Mouse (Mus musculus) cortical plate, adult 2 months (tissue): ENCODE measurements at regions not wholly inside any gene's neighbourhood (a gene's known extent, or its start where the extent isn't known, plus 50 kb on each side); places are given as distances from the start of the nearest gene placed in this dataset.
A peak's percentile ranks its signal among the peaks of the same experiment; 100 is the strongest.
"Not testable (repeated sequence)": the region's sequence is repeated elsewhere in the genome, so short reads cannot be mapped to it uniquely, and the experiment has no call there.

ENCODE experiments used
- H3K27ac ChIP-seq: fragments of 200-500 bp; 2 replicates; pipeline ENCODE4 v1.5.1; 2012; ENCODE audit warnings: low read length, control low read depth, inconsistent platforms; ENCODE audit not compliant: insufficient read depth
- H3K4me1 ChIP-seq: fragments of 200-500 bp; 2 replicates; pipeline ENCODE4 v1.6.1; 2011; ENCODE audit warnings: low read length; ENCODE audit not compliant: control insufficient read depth, insufficient read depth
- H3K4me3 ChIP-seq: fragments of 200-500 bp; 2 replicates; pipeline ENCODE4 v1.5.1; 2011; ENCODE audit warnings: mild to moderate bottlenecking, low read length, control low read depth; ENCODE audit not compliant: insufficient read depth
- CTCF ChIP-seq: fragments of 200-500 bp; IDR thresholded peaks from 2 replicates; pipeline ENCODE4 v1.5.1; 2011; ENCODE audit warnings: mild to moderate bottlenecking, control low read depth, low read length; ENCODE audit not compliant: insufficient read depth; ENCODE audit errors: extremely low read depth
- POLR2A ChIP-seq: fragments of 200-500 bp; IDR thresholded peaks from 2 replicates; pipeline ENCODE4 v1.6.1; 2011; ENCODE audit warnings: mild to moderate bottlenecking, low read length, control low read depth; ENCODE audit not compliant: insufficient read depth; ENCODE audit errors: extremely low read depth

- H3K27ac ChIP-seq: no peak overlapping the region
- H3K4me1 ChIP-seq: no peaks in the 10 kb centered on the region
- no peak overlapping the region for H3K4me3 ChIP-seq
- TF ChIP-seq CTCF: no peak
- no peak for TF ChIP-seq POLR2A
These were observed 124.9 kb upstream of the A430005L14Rik start for GRCm38 (mm10) chr4:153832151-153832550.

DNA sequence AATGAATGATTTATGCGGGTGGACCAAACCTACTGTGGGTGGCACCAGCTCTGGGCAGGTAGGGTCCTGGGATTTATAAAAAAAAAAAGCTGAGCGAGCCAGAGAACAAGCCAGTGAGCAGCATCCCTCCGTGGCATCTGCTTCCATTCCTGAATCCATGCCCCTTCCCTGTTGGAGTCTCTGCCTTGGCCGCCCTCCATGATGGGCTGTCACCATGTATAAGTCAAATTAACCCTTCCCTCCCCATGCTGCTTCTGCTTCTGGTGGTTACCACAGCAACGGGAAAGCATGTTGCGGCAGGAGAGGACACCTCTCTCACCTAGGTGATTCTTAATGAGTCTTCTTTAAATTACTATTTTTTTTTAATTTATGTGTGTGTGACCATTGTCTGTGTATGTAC, 112.3 kb upstream of the A430005L14Rik start:
- Histone ChIP-seq H3K4me1 (no peaks in the 10 kb centered on the region), H3K4me3 (no peak overlapping the region), H3K27ac (no peak overlapping the region)
- TF ChIP-seq POLR2A (no peak), CTCF (no peak)

GRCm38 (mm10) chr4:153848274-153848673, 108.8 kb upstream of the A430005L14Rik start:
- TF ChIP-seq POLR2A (no peak), CTCF (peak; percentile 15; the same call in 1 of the 2 replicates)
- H3K27ac ChIP-seq: no peak overlapping the region
- no peaks in the 10 kb centered on the region for H3K4me1 ChIP-seq
- H3K4me3 ChIP-seq: no peak overlapping the region

- no peak for TF ChIP-seq POLR2A
- TF ChIP-seq CTCF: no peak
- Histone ChIP-seq H3K27ac (no peak overlapping the region), H3K4me1 (no peaks in the 10 kb centered on the region)
These were observed 106.9 kb upstream of the A430005L14Rik start for GRCm38 (mm10) chr4:153850186-153850585.

GRCm38 (mm10) chr4:153854084-153854747, 102.8 kb upstream of the A430005L14Rik start:
- Histone ChIP-seq H3K27ac (no peak overlapping the region), H3K4me1 (no peaks in the 10 kb centered on the region), H3K4me3 (no peak overlapping the region)
- TF ChIP-seq POLR2A: no peak
- no peak for TF ChIP-seq CTCF

More at GRCm38 (mm10) chr4:153850186-153850585, 106.9 kb upstream of the A430005L14Rik start:
- H3K4me3 ChIP-seq: no peak overlapping the region

DNA sequence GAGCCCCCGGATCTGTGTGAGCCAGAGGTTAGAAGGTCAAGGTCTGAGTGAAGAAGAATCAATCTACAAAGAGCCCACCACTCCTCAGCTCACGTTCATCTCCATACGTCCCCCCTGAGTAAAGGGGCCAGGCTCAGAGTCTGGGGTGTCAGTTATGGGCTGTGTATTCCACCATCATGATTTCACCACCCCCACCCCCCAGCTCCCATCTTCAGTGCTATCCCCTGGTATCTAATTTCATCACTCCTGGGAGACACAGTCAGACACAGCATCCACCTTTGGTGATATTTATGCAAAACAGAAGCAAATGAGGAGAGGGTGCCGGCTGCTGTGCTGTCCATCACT, 102.3 kb upstream of the A430005L14Rik start:
- Histone ChIP-seq H3K27ac (no peak overlapping the region), H3K4me1 (no peaks in the 10 kb centered on the region), H3K4me3 (no peak overlapping the region)
- TF ChIP-seq CTCF: no peak
- no peak for TF ChIP-seq POLR2A

DNA sequence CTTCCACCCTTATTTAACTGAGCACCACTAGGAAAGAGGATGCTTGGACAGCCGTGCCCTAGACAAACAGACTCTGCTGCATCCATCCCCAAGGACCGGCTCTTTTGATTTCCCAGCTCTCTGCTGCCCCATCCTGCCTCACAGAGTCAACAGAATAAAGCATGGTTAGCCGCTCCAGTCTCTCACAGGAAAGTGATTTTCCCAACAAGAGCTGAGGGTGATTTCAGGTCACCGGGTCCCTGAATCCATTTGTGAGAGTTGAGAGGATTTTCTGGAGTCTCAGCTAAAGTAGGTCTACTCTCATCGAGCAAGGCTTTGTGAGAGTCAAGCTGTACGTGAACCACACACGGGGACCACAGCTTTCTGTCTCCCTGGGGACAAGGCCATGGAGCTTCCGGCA, 95.6 kb upstream of the A430005L14Rik start:
- 0 out of 2 replicates have a peak, but pooled peaks have one; percentile 1 for TF ChIP-seq CTCF
- TF ChIP-seq POLR2A: no peak
- Histone ChIP-seq H3K27ac (no peak overlapping the region), H3K4me1 (no peaks in the 10 kb centered on the region), H3K4me3 (no peak overlapping the region)

DNA sequence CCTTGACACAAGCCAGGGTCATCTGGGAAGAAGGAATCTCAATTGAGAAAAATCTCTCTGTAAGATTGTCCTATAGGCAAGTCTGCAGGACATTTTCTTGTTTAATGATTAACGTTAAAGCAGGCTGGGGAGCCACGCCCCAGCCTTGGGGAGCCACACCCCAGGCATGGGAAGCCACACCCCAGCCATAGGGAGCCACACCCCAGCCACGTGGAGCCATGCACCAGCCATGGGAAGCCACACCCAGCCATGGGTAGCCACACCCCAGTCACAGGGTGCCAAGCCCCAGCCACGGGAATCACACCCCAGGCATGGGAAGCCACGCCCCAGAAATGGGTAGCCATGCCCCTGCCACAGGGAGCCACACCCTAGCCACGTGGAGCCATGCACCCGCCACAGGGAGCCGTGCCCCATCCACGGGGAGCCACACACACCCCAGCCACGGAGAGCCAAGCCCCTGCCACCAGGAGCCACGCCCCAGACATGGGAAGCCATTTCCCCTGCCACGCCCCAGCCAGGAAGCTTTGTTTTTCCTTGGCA, 94.8 kb upstream of the A430005L14Rik start:
- H3K27ac ChIP-seq: no peak overlapping the region
- no peak for TF ChIP-seq CTCF
- no peak for TF ChIP-seq POLR2A
- no peaks in the 10 kb centered on the region for H3K4me1 ChIP-seq
- no peak overlapping the region for H3K4me3 ChIP-seq

- Histone ChIP-seq H3K4me1 (no peaks in the 10 kb centered on the region), H3K4me3 (no peak overlapping the region), H3K27ac (no peak overlapping the region)
- TF ChIP-seq POLR2A (no peak), CTCF (no peak)
These were observed 84.7 kb upstream of the A430005L14Rik start for GRCm38 (mm10) chr4:153872346-153872745.

- not testable (repeated sequence) for H3K4me1 ChIP-seq, H3K4me3 ChIP-seq, H3K27ac ChIP-seq
These were observed 82.0 kb upstream of the A430005L14Rik start for GRCm38 (mm10) chr4:153875036-153875435.
